ENCODE assay signal across 25 mouse cellular contexts in genomic region chr16:24139109-24139508, GRCm38 (mm10).
DNase-seq lines count a peak whose midpoint lies in the region; ATAC-seq lines count a peak whose summit lies in the region.
"Had no signal": no experiment of that assay in that cellular context is flagged by ENCODE, and none has a peak within 500 bp of the region (broad histone marks: within the 10 kb centered on the region; RNA-seq: fewer than 3 reads in every experiment).

No protein-coding gene starts in this region.

- H3K9me3 ChIP-seq in forebrain, embryonic 12.5 days, result no peaks in the 10 kb centered on the region

- no peak overlapping the region for H3K9ac ChIP-seq in forebrain, embryonic 12.5 days

- no peaks in the 10 kb centered on the region for H3K27me3 ChIP-seq in forebrain, embryonic 12.5 days
- H3K27me3 ChIP-seq: Patski had no signal

- peak; percentile 74 for DNase-seq in heart, adult 11 months
- DNase-seq in heart, postnatal 25 days (ENCODE audit: low spot score), result no peak
- DNase-seq in A20 (ENCODE audit: low read depth, low spot score) (peak; percentile 51), adipocyte (ENCODE audit: low spot score) (peak; percentile 84)
- DNase-seq in c-Kit-positive CD71-positive TER-119-positive erythroid progenitor cells, embryonic 14.5 days (ENCODE audit: low spot score), result no peak
- no peak for DNase-seq in thymus, postnatal 14 days
- DNase-seq: adrenal gland, adult 2 months; adrenal gland, adult 8-10 months; adrenal gland, postnatal 10 days; adrenal gland, postnatal 14 days; adrenal gland, postnatal 25 days; adrenal gland, postnatal 36 days; B cell, adult 2 months; cerebellum, adult 11 months; cerebellum, adult 11-12 months; cerebellum, adult 18-20 months; cerebellum, adult 2 months; cerebellum, adult 8-10 months; cerebellum, adult 9-10 months had no signal

- no peaks in the 10 kb centered on the region for H3K36me3 ChIP-seq in forebrain, embryonic 12.5 days (replicated peaks)
- H3K36me3 ChIP-seq: G1E had no signal

- no peak overlapping the region for H3K4me3 ChIP-seq in brown adipose tissue, adult 24 weeks (ENCODE audit: insufficient read depth, low read depth, low read length)
- no peak overlapping the region for H3K4me3 ChIP-seq in forebrain, embryonic 12.5 days (replicated peaks)

- no peak overlapping the region for H3K4me2 ChIP-seq in forebrain, embryonic 12.5 days

- intact Hi-C loops in heart, postnatal 25 days (cut with DNase I), result no loop called here

- H3K4me1 ChIP-seq in brown adipose tissue, adult 24 weeks (ENCODE audit: control insufficient read depth, insufficient read depth, insufficient read length, low read length), result peaks cover 14% of the 10 kb centered on the region
- H3K4me1 ChIP-seq in forebrain, embryonic 12.5 days, result no peaks in the 10 kb centered on the region

- H3K27ac ChIP-seq in brown adipose tissue, adult 24 weeks (replicated peaks; ENCODE audit: low read depth, low read length), result peak overlapping the region; percentile 69
- no peak overlapping the region for H3K27ac ChIP-seq in forebrain, embryonic 12.5 days

- WGBS in forebrain, embryonic 12.5 days, result 86% methylated on average over 3 of the region's 3 CpGs

- ATAC-seq in forebrain, embryonic 12.5 days (ENCODE audit: low FRiP score), result no peak
- ATAC-seq: activated CD4-positive, CD25-positive, alpha-beta regulatory T cell, adult 4 months; CD4-positive, CD25-positive, alpha-beta regulatory T cell, adult 4 months; Patski had no signal

Comparison
In these comparisons a context has a peak if more than half of its experiments do, and no peak if none do; other contexts are left out.
1. DNase-seq: peak in heart, adult 11 months (single experiment), A20 (single experiment) and adipocyte (single experiment); none in heart, postnatal 25 days (single experiment), c-Kit-positive CD71-positive TER-119-positive erythroid progenitor cells, embryonic 14.5 days (single experiment) and thymus, postnatal 14 days (single experiment).